Mouse (Mus musculus) stomach, embryonic 15.5 days (tissue): ENCODE data around the gene Rac1. TPM values are rescaled to one million over a fixed set of nuclear protein-coding genes. Genes with fewer than 3 reads are reported as not detected.
A peak's percentile ranks its signal among the peaks of the same experiment; 100 is the strongest.
"Not testable (repeated sequence)": the region's sequence is repeated elsewhere in the genome, so short reads cannot be mapped to it uniquely, and the experiment has no call there.

Experiments
- ATAC-seq: fragments of 200-750 bp; cut with Nextera tagmentation; 2 replicates; pipeline ENCODE4 v1.8.0; 2017; ENCODE audit warnings: low read depth, moderate number of reproducible peaks, moderate TSS enrichment; ENCODE audit not compliant: insufficient read depth, low FRiP score
- H3K27ac ChIP-seq: fragments of 300-500 bp; sonication (generic); 2 replicates; pipeline ENCODE4 v1.5.1; 2015; ENCODE audit warnings: mild to moderate bottlenecking, inconsistent platforms
- H3K27me3 ChIP-seq: fragments of 300-500 bp; sonication (generic); replicated peaks from 2 replicates; pipeline ENCODE4 v1.6.1; 2015; ENCODE audit warnings: inconsistent platforms
- H3K36me3 ChIP-seq: fragments of 300-500 bp; sonication (generic); 2 replicates; pipeline ENCODE4 v1.6.1; 2015; ENCODE audit warnings: inconsistent platforms
- H3K4me1 ChIP-seq: fragments of 300-500 bp; sonication (generic); 2 replicates; pipeline ENCODE4 v1.6.1; 2015; ENCODE audit warnings: inconsistent platforms
- H3K4me2 ChIP-seq: fragments of 300-500 bp; sonication (generic); 2 replicates; pipeline ENCODE4 v1.6.1; 2015; ENCODE audit warnings: mild to moderate bottlenecking, inconsistent platforms
- H3K4me3 ChIP-seq: fragments of 300-500 bp; sonication (generic); replicated peaks from 2 replicates; pipeline ENCODE4 v1.5.1; 2015; ENCODE audit warnings: inconsistent platforms
- H3K9ac ChIP-seq: fragments of 300-500 bp; sonication (generic); 2 replicates; pipeline ENCODE4 v1.6.1; 2015; ENCODE audit warnings: inconsistent platforms
- H3K9me3 ChIP-seq: fragments of 300-500 bp; sonication (generic); 2 replicates; pipeline ENCODE4 v1.6.1; 2016; ENCODE audit warnings: inconsistent platforms
- WGBS: fragments of 180-500 bp; shearing (Covaris S2); methylation state at CpG from one replicate; pipeline ENCODE4 v1.1.7; 2015; 5-methylcytosine and 5-hydroxymethylcytosine counted together
- polyA plus RNA-seq: library from polyadenylated mRNA; unstranded; fragments of >200 nt; fragmentation: Nextera tagmentation; extraction: Ambion mirVana; gene quantifications from 2 replicates; pipeline ENCODE4 v1.2.1, GENCODE M21; 2015

The Rac1 gene
- polyA plus RNA-seq, 1 experiment from 2014 or later: 425 TPM

GRCm38 (mm10) chr5:143503740-143504139 is 24.1 kb downstream of the Rac1 start:
- Histone ChIP-seq H3K4me1 (peaks cover 12% of the 10 kb centered on the region), H3K36me3 (peaks cover 37% of the 10 kb centered on the region), H3K27ac (no peak overlapping the region), H3K4me2 (no peak overlapping the region), H3K9ac (no peak overlapping the region), H3K27me3 (no peaks in the 10 kb centered on the region), H3K4me3 (no peak overlapping the region), H3K9me3 (no peaks in the 10 kb centered on the region)
- 91% methylated on average over 6 of the region's 6 CpGs for WGBS
- no peak for ATAC-seq

GRCm38 (mm10) chr5:143502899-143503557 is 24.8 kb downstream of the Rac1 start:
- no peak overlapping the region for H3K27ac ChIP-seq
- ATAC-seq: 0 out of 2 replicates have a peak, but pooled peaks have one; percentile 20
- H3K9me3 ChIP-seq: no peaks in the 10 kb centered on the region
- H3K4me2 ChIP-seq: no peak overlapping the region
- 88% methylated on average over 19 of the region's 19 CpGs for WGBS
- no peak overlapping the region for H3K9ac ChIP-seq
- H3K4me3 ChIP-seq: no peak overlapping the region
- peaks cover 33% of the 10 kb centered on the region for H3K36me3 ChIP-seq
- H3K4me1 ChIP-seq: peaks cover 6% of the 10 kb centered on the region
- H3K27me3 ChIP-seq: no peaks in the 10 kb centered on the region

DNA sequence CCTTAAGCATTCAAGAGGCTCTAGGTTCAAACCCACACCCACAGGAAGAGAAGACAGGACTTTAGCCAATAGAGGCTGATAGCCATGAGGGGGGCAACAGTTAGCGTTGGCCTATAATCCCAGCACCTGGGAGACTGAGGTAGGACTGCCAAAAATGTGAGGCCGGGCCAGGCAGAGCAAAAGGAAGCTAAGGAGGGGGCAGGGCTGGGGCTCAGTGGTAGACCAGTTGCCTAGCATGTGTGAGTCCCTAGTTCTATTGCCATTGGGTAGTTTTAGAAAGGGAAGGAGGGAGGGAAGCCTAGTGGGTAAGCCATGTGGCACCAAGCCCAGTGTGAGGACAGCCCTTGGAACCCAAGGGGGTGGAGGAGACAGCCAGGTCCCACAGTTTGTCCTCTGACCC is 26.2 kb downstream of the Rac1 start:
- H3K4me1 ChIP-seq: no peaks in the 10 kb centered on the region
- H3K9ac ChIP-seq: no peak overlapping the region
- H3K36me3 ChIP-seq: peaks cover 23% of the 10 kb centered on the region
- H3K4me2 ChIP-seq: no peak overlapping the region
- no peaks in the 10 kb centered on the region for H3K9me3 ChIP-seq
- no peak for ATAC-seq
- no peak overlapping the region for H3K4me3 ChIP-seq
- no peak overlapping the region for H3K27ac ChIP-seq
- WGBS: 81% methylated on average over 2 of the region's 2 CpGs
- no peaks in the 10 kb centered on the region for H3K27me3 ChIP-seq

DNA sequence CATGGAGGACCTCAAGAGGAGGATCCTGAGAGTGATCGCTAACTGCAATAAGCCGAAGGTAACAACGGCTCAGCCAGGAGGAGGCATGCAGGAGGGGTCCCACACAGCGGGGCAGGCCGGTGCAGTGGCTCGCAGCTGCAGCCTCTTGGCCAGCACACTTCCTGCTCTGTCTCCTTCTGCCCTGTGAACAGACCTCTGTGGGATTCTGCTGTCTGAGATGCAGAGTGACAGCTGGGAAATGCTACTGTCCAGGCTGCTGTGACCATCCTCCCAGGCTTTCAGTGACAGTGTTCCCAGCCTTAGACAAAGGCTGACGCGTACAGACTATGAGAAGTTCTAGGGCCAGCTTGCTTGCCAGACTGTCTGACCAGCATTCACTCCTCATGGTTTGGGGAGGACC is 26.7 kb downstream of the Rac1 start:
- Histone ChIP-seq H3K9me3 (no peaks in the 10 kb centered on the region), H3K36me3 (peaks cover 23% of the 10 kb centered on the region), H3K27me3 (no peaks in the 10 kb centered on the region), H3K4me1 (no peaks in the 10 kb centered on the region), H3K9ac (no peak overlapping the region), H3K27ac (no peak overlapping the region), H3K4me2 (no peak overlapping the region), H3K4me3 (no peak overlapping the region)
- WGBS: 78% methylated on average over 8 of the region's 8 CpGs
- ATAC-seq: no peak

GRCm38 (mm10) chr5:143500711-143501110 is 27.1 kb downstream of the Rac1 start:
- H3K27ac ChIP-seq, H3K4me1 ChIP-seq, H3K4me3 ChIP-seq, H3K27me3 ChIP-seq, H3K4me2 ChIP-seq, H3K9ac ChIP-seq, H3K9me3 ChIP-seq, ATAC-seq: not testable (repeated sequence)
- 87% methylated on average over 14 of the region's 14 CpGs for WGBS
- H3K36me3 ChIP-seq: peaks cover 21% of the 10 kb centered on the region

DNA sequence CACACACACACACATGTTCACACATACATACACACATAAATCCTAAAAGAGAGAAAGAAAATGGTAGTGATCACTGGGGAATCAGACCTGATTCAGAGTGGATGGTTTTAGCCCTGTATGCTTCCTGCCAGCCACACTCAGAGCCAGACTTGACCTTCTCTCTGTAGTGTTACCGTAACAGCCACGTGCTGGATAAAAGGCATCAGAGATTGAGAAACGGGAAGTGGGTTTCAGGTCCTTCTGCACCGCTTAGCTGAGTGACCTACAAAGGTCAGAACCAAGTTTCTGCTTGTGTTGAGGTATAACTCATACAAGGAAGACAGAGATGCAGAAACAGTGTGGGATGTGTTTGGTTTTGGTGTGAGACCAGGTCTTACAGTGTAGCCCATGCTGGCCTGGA is 28.1 kb downstream of the Rac1 start:
- peaks cover 10% of the 10 kb centered on the region; the same call in 1 of the 2 replicates for H3K36me3 ChIP-seq
- H3K27me3 ChIP-seq: no peaks in the 10 kb centered on the region
- no peak overlapping the region for H3K4me2 ChIP-seq
- H3K9me3 ChIP-seq: no peaks in the 10 kb centered on the region
- no peaks in the 10 kb centered on the region for H3K4me1 ChIP-seq
- no peak overlapping the region for H3K9ac ChIP-seq
- no peak for ATAC-seq
- H3K4me3 ChIP-seq: no peak overlapping the region
- WGBS: 72% methylated on average over 4 of the region's 4 CpGs
- H3K27ac ChIP-seq: no peak overlapping the region

GRCm38 (mm10) chr5:143499197-143499596 is 28.6 kb downstream of the Rac1 start:
- Histone ChIP-seq H3K9ac (no peak overlapping the region), H3K4me2 (no peak overlapping the region), H3K27me3 (no peaks in the 10 kb centered on the region), H3K9me3 (no peaks in the 10 kb centered on the region), H3K4me1 (no peaks in the 10 kb centered on the region), H3K27ac (no peak overlapping the region), H3K36me3 (peaks cover 6% of the 10 kb centered on the region; the same call in 1 of the 2 replicates), H3K4me3 (no peak overlapping the region)
- no peak for ATAC-seq
- 85% methylated on average over 7 of the region's 7 CpGs for WGBS

- Histone ChIP-seq H3K4me2 (no peak overlapping the region), H3K27ac (no peak overlapping the region), H3K27me3 (no peaks in the 10 kb centered on the region), H3K4me3 (no peak overlapping the region), H3K4me1 (no peaks in the 10 kb centered on the region), H3K9ac (no peak overlapping the region), H3K36me3 (peaks cover 4% of the 10 kb centered on the region; the same call in 1 of the 2 replicates), H3K9me3 (no peaks in the 10 kb centered on the region)
- 74% methylated on average over 3 of the region's 3 CpGs for WGBS
- no peak for ATAC-seq
These were observed 30.4 kb downstream of the Rac1 start for GRCm38 (mm10) chr5:143497451-143497850.

DNA sequence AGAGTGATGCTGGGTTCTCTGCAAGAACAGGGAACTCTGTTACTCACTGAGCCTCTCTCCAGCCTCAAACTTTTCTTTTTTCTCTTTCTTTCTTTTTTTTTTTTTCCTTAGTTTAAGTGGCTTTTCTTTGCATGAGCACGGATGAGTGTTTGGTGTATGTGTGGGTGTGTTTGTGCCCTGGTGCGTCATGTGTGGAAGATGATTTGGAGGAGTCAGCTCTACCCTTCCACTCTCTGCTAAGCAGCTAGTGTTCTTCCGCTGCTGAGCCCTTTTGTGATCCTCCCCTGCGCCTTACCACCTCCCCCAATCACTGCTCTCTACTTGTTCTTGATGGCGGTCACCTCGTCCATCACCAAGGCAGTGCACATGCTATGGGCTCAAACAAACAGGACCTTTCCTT is 32.1 kb downstream of the Rac1 start:
- H3K27me3 ChIP-seq: no peaks in the 10 kb centered on the region
- no peak overlapping the region for H3K4me3 ChIP-seq
- no peaks in the 10 kb centered on the region for H3K9me3 ChIP-seq
- H3K27ac ChIP-seq: no peak overlapping the region
- H3K36me3 ChIP-seq: no peaks in the 10 kb centered on the region; the same call in 1 of the 2 replicates
- ATAC-seq: no peak
- H3K4me2 ChIP-seq: no peak overlapping the region
- 91% methylated on average over 6 of the region's 6 CpGs for WGBS
- H3K9ac ChIP-seq: no peak overlapping the region
- no peaks in the 10 kb centered on the region for H3K4me1 ChIP-seq

- Histone ChIP-seq H3K36me3 (no peaks in the 10 kb centered on the region; the same call in 1 of the 2 replicates), H3K4me3 (no peak overlapping the region), H3K4me2 (no peak overlapping the region), H3K9me3 (no peaks in the 10 kb centered on the region), H3K27ac (no peak overlapping the region), H3K27me3 (no peaks in the 10 kb centered on the region), H3K9ac (no peak overlapping the region), H3K4me1 (no peaks in the 10 kb centered on the region)
- 81% methylated on average over 10 of the region's 10 CpGs for WGBS
- ATAC-seq: no peak
These were observed 34.7 kb downstream of the Rac1 start for GRCm38 (mm10) chr5:143493163-143493562.

DNA sequence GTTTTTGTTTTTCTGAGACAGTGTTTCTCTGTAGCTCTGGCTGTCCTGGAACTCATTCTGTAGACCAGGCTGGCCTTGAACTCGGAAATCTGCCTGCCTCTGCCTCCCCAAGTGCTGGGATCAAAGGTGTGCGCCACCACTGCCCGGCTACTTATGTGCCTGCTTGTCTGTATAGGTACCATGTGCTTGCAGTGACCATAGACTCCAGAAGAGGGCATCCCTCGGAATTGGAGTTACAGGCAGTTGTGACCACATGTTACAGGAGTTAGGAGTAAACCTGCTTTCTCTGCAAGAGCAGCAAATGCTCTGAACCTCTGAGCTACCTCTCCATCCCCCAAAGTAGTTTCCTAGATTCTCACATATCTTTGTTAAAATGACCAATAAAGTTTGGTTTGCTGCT is 36.1 kb downstream of the Rac1 start:
- no peak overlapping the region for H3K9ac ChIP-seq
- H3K36me3 ChIP-seq: no peaks in the 10 kb centered on the region; the same call in 1 of the 2 replicates
- no peak overlapping the region for H3K27ac ChIP-seq
- no peaks in the 10 kb centered on the region for H3K4me1 ChIP-seq
- 86% methylated on average over 4 of the region's 4 CpGs for WGBS
- no peak overlapping the region for H3K4me3 ChIP-seq
- ATAC-seq: no peak
- H3K9me3 ChIP-seq: no peaks in the 10 kb centered on the region
- H3K4me2 ChIP-seq: no peak overlapping the region
- no peaks in the 10 kb centered on the region for H3K27me3 ChIP-seq

DNA sequence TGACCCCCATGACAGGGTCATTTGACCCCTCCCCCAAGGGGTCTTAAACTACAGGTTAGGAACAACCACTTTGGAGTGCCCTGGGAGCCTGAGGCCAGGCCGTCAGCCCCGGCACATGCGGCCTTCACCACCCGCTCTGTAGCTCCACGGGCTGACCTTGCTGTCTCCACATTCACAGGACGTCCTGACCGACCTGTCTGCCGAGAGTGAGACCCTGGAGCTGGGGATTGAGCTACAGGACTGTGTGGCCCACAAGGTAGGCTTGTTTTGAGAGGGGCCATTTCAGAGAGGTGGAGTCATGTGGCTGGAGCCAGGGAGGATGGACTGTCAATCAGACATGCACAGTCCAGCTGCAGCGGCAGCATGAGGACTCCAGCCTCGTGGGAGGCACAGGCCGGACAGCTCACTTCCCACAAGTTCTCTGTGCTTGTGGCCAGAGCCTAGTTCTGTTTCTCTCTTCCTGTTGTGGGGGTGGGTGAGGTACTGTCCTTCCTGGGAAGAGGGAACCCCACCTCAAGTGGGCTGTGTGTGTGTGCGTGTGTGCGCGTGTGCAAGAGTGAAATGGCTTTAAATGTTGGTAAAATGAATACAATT is 38.0 kb downstream of the Rac1 start:
- Histone ChIP-seq H3K9me3 (no peaks in the 10 kb centered on the region), H3K36me3 (no peaks in the 10 kb centered on the region; the same call in 1 of the 2 replicates), H3K27ac (no peak overlapping the region), H3K27me3 (no peaks in the 10 kb centered on the region), H3K4me3 (no peak overlapping the region), H3K9ac (no peak overlapping the region), H3K4me2 (no peak overlapping the region), H3K4me1 (no peaks in the 10 kb centered on the region)
- 78% methylated on average over 14 of the region's 14 CpGs for WGBS
- ATAC-seq: no peak
